Mouse (Mus musculus) thymus, adult 2 months (tissue): Measurements from ENCODE around the gene Trpv2.

Experiments used
- CTCF ChIP-seq: fragments of 200-500 bp; IDR thresholded peaks from 2 replicates; pipeline ENCODE4 v1.5.1; 2012; ENCODE audit warnings: mild to moderate bottlenecking, control low read depth, low read length, moderate library complexity, borderline replicate concordance; ENCODE audit not compliant: control insufficient read depth, poor library complexity, insufficient read depth; ENCODE audit errors: extremely low read depth
- POLR2A ChIP-seq: fragments of 200-500 bp; IDR thresholded peaks from 2 replicates; pipeline ENCODE4 v1.6.1; 2012; ENCODE audit warnings: mild to moderate bottlenecking, low read length, control low read depth, moderate library complexity; ENCODE audit not compliant: control insufficient read depth, poor library complexity, insufficient read depth; ENCODE audit errors: extremely low read depth

GRCm38 (mm10) chr11:62636840-62637221, 62.5 kb downstream of the Trpv2 start:
- TF ChIP-seq POLR2A, result no peak
- no peak for TF ChIP-seq CTCF
